Mouse (Mus musculus) forebrain, embryonic 11.5 days (tissue): Measurements from ENCODE around the gene AW011738. TPM values are rescaled to one million over a fixed set of nuclear protein-coding genes. Genes with fewer than 3 reads are reported as not detected.

Experiments
- ATAC-seq: fragments of 200-750 bp; cut with Nextera tagmentation; replicated peaks from 2 replicates; pipeline ENCODE4 v1.8.0; 2017; ENCODE audit warnings: moderate TSS enrichment; ENCODE audit not compliant: low FRiP score
- DNase-seq: peaks from one replicate; pipeline ENCODE4 v3.0.0-alpha.2; 2017; ENCODE audit warnings: low spot score
- H3K27ac ChIP-seq: fragments of 300-500 bp; sonication (generic); 2 replicates; pipeline ENCODE4 v1.5.1; 2014; ENCODE audit warnings: low read depth, low read length
- H3K27me3 ChIP-seq: fragments of 300-500 bp; sonication (generic); 2 replicates; pipeline ENCODE4 v1.6.1; 2014; ENCODE audit warnings: mild to moderate bottlenecking, low read length, mixed read lengths; ENCODE audit not compliant: control insufficient read depth, insufficient read depth
- H3K36me3 ChIP-seq: fragments of 300-500 bp; sonication (generic); 2 replicates; pipeline ENCODE4 v1.6.1; 2014; ENCODE audit warnings: mild to moderate bottlenecking, low read length, moderate library complexity, mixed read lengths; ENCODE audit not compliant: control insufficient read depth, insufficient read depth
- H3K4me1 ChIP-seq: fragments of 300-500 bp; sonication (generic); replicated peaks from 2 replicates; pipeline ENCODE4 v1.6.1; 2014; ENCODE audit warnings: low read length, mixed read lengths; ENCODE audit not compliant: control insufficient read depth, insufficient read depth
- H3K4me2 ChIP-seq: fragments of 300-500 bp; sonication (generic); 2 replicates; pipeline ENCODE4 v1.6.1; 2014; ENCODE audit warnings: low read depth, mild to moderate bottlenecking, low read length, moderate library complexity, mixed read lengths; ENCODE audit not compliant: severe bottlenecking
- H3K4me3 ChIP-seq: fragments of 300-500 bp; sonication (generic); 2 replicates; pipeline ENCODE4 v1.5.1; 2014; ENCODE audit warnings: low read depth, low read length
- H3K9ac ChIP-seq: fragments of 300-500 bp; sonication (generic); 2 replicates; pipeline ENCODE4 v1.6.1; 2014; ENCODE audit warnings: low read length
- H3K9me3 ChIP-seq: fragments of 300-500 bp; sonication (generic); 2 replicates; pipeline ENCODE4 v1.6.1; 2016; ENCODE audit warnings: low read length, mixed read lengths; ENCODE audit not compliant: control insufficient read depth
- WGBS: fragments of 180-500 bp; shearing (Covaris S2); extraction: QIAGEN DNeasy Blood & Tissue Kit; methylation state at CpG from one replicate; pipeline ENCODE4 v1.1.7; 2014; 5-methylcytosine and 5-hydroxymethylcytosine counted together
- polyA plus RNA-seq: library from polyadenylated mRNA; unstranded; fragments of >200 nt; fragmentation: Nextera tagmentation; extraction: Ambion mirVana; gene quantifications from 2 replicates; pipeline ENCODE4 v1.2.1, GENCODE M21; 2014

Gene AW011738
- polyA plus RNA-seq, 1 experiment from 2014 or later, result 2.3 TPM

GRCm38 (mm10) chr4:156194346-156194745 lies 8.8 kb upstream of the AW011738 start:
- no peak overlapping the region for H3K9ac ChIP-seq
- DNase-seq (no peak), ATAC-seq (no peak)
- peaks cover 55% of the 10 kb centered on the region for H3K4me1 ChIP-seq
- no peaks in the 10 kb centered on the region for H3K27me3 ChIP-seq
- H3K9me3 ChIP-seq, result no peaks in the 10 kb centered on the region
- 0 out of 2 replicates have a peak overlapping the region, but pooled peaks have one; percentile 18 for H3K4me2 ChIP-seq
- no peak overlapping the region for H3K27ac ChIP-seq
- H3K4me3 ChIP-seq, result no peak overlapping the region
- no peaks in the 10 kb centered on the region; the same call in 1 of the 2 replicates for H3K36me3 ChIP-seq
- 32% methylated on average over 6 of the region's 6 CpGs for whole genome bisulfite sequencing

GRCm38 (mm10) chr4:156195927-156196870 lies 6.9 kb upstream of the AW011738 start:
- 4% methylated on average over 35 of the region's 35 CpGs for WGBS
- H3K4me1 ChIP-seq, result peaks cover 39% of the 10 kb centered on the region
- H3K27ac ChIP-seq, result peak overlapping the region; percentile 42; the same call in 1 of the 2 replicates
- peak; percentile 82 for DNase-seq
- no peaks in the 10 kb centered on the region for H3K27me3 ChIP-seq
- no peaks in the 10 kb centered on the region for H3K9me3 ChIP-seq
- H3K9ac ChIP-seq, result peak overlapping the region; percentile 90
- H3K4me2 ChIP-seq, result peak overlapping the region; percentile 70
- no peak for ATAC-seq
- peak overlapping the region; percentile 89 for H3K4me3 ChIP-seq
- no peaks in the 10 kb centered on the region; the same call in 1 of the 2 replicates for H3K36me3 ChIP-seq

GRCm38 (mm10) chr4:156197131-156197828 lies 5.8 kb upstream of the AW011738 start, which contains the start of gene Agrn:
TSS of gene Agrn (minus strand) at chr4:156197488.
- Histone ChIP-seq H3K4me2 (peak within 1 kb of the TSS; percentile 70), H3K27me3 (no peaks in the 10 kb centered on the region), H3K9ac (peak within 1 kb of the TSS; percentile 90), H3K9me3 (no peaks in the 10 kb centered on the region), H3K27ac (peak within 1 kb of the TSS; percentile 87), H3K4me3 (peak within 1 kb of the TSS; percentile 89), H3K4me1 (peaks cover 32% of the 10 kb centered on the region), H3K36me3 (no peaks in the 10 kb centered on the region; the same call in 1 of the 2 replicates)
- under 1% methylated on average over 47 of the region's 88 CpGs for WGBS
- DNase-seq (no peak), ATAC-seq (peak; percentile 83)

GRCm38 (mm10) chr4:156197829-156198205 lies 5.3 kb upstream of the AW011738 start:
- Histone ChIP-seq H3K36me3 (no peaks in the 10 kb centered on the region; the same call in 1 of the 2 replicates), H3K27me3 (no peaks in the 10 kb centered on the region), H3K27ac (peak overlapping the region; percentile 87), H3K9ac (peak overlapping the region; percentile 37), H3K4me3 (peak overlapping the region; percentile 89), H3K4me2 (peak overlapping the region; percentile 42), H3K4me1 (peaks cover 31% of the 10 kb centered on the region), H3K9me3 (no peaks in the 10 kb centered on the region)
- WGBS, result 0% methylated on average over 26 of the region's 26 CpGs
- peak; percentile 94 for ATAC-seq
- DNase-seq, result peak; percentile 97

GRCm38 (mm10) chr4:156200623-156201475 lies 2.3 kb upstream of the AW011738 start, which contains the start of gene Isg15:
TSS of gene Isg15 (minus strand) at chr4:156200818.
- no peak within 1 kb of the TSS for H3K27ac ChIP-seq
- H3K9ac ChIP-seq, result no peak within 1 kb of the TSS
- no peaks in the 10 kb centered on the region for H3K9me3 ChIP-seq
- no peaks in the 10 kb centered on the region for H3K27me3 ChIP-seq
- no peak within 1 kb of the TSS for H3K4me2 ChIP-seq
- no peak for ATAC-seq
- H3K4me3 ChIP-seq, result no peak within 1 kb of the TSS
- no peaks in the 10 kb centered on the region for H3K36me3 ChIP-seq
- peaks cover 16% of the 10 kb centered on the region for H3K4me1 ChIP-seq
- WGBS, result 68% methylated on average over 10 of the region's 10 CpGs
- DNase-seq, result no peak

- peak overlapping the region; percentile 94 for H3K4me2 ChIP-seq
- no peaks in the 10 kb centered on the region for H3K9me3 ChIP-seq
- H3K27me3 ChIP-seq, result no peaks in the 10 kb centered on the region
- H3K27ac ChIP-seq, result peak overlapping the region; percentile 50; the same call in 1 of the 2 replicates
- no peaks in the 10 kb centered on the region for H3K36me3 ChIP-seq
- H3K4me3 ChIP-seq, result peak overlapping the region; percentile 61
- no peak for ATAC-seq
- H3K4me1 ChIP-seq, result peaks cover 13% of the 10 kb centered on the region; the same call in 1 of the 2 replicates
- H3K9ac ChIP-seq, result peak overlapping the region; percentile 77; the same call in 1 of the 2 replicates
- no peak for DNase-seq
- 44% methylated on average over 12 of the region's 12 CpGs for WGBS
Measured at GRCm38 (mm10) chr4:156202462-156202893, 626 bp upstream of the AW011738 start.

- Histone ChIP-seq H3K27me3 (no peaks in the 10 kb centered on the region), H3K4me1 (peaks cover 13% of the 10 kb centered on the region; the same call in 1 of the 2 replicates), H3K36me3 (no peaks in the 10 kb centered on the region), H3K27ac (peak overlapping the region; percentile 62), H3K9ac (peak overlapping the region; percentile 77), H3K9me3 (no peaks in the 10 kb centered on the region), H3K4me2 (peak overlapping the region; percentile 94), H3K4me3 (peak overlapping the region; percentile 61)
- under 1% methylated on average over 49 of the region's 49 CpGs for WGBS
- ATAC-seq, result peak; percentile 57
- DNase-seq, result peak; percentile 68
Measured at GRCm38 (mm10) chr4:156203413-156204131, 468 bp downstream of the AW011738 start.
